Mouse (Mus musculus): ENCODE data around the gene Cnnm2.

Gene Cnnm2

GRCm38 (mm10) chr19:46799903-46800583 is 38.6 kb downstream of the Cnnm2 start:
- DNase-seq (ENCODE audit: low read depth, low spot score), result peak; percentile 57

DNA sequence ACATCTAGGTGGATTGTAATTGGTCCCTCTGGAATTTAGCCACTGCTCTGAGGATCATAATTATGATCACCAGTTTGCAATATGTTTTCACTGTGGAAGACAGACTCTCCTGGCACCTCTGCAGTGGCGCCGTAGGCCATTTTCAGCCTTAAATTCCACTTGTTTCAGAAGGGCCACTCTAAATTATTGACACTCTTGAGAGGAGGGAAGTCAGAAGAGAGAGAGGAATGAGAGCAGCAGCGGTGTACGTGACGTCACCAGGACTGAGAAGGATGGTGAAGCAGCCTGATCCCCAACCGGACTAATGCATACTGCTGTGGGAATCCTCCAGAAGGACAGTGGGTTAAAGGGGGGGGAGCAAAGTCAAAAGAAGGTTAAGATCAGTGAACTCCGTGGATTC is 40.1 kb downstream of the Cnnm2 start:
- no peak for DNase-seq (ENCODE audit: low read depth, low spot score)

- DNase-seq (ENCODE audit: low read depth, low spot score), result no peak
Observed at GRCm38 (mm10) chr19:46802306-46802705, 40.9 kb downstream of the Cnnm2 start.

DNA sequence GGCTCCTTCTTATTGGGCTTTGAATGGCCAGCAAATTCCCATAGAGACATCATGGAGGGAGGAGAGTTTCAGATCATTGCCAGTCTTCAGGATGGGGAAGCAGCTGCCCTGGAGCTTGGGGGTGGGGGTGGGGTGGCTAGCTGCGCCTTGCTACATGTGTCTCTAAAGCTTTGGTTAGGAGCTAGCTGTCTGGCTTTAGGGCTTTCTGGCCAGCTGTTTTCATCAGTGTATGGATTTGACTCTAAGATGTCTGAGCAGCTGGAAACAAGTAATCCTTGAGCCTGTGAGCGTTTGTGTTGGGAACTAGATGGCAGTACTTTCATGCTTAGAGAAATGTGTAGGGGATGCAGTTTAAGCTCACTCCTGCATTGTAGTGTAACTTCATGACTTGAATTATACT is 42.3 kb downstream of the Cnnm2 start:
- DNase-seq (ENCODE audit: low read depth, low spot score), result no peak

GRCm38 (mm10) chr19:46804751-46805150 is 43.4 kb downstream of the Cnnm2 start:
- DNase-seq (ENCODE audit: low read depth, low spot score), result peak; percentile 90

DNA sequence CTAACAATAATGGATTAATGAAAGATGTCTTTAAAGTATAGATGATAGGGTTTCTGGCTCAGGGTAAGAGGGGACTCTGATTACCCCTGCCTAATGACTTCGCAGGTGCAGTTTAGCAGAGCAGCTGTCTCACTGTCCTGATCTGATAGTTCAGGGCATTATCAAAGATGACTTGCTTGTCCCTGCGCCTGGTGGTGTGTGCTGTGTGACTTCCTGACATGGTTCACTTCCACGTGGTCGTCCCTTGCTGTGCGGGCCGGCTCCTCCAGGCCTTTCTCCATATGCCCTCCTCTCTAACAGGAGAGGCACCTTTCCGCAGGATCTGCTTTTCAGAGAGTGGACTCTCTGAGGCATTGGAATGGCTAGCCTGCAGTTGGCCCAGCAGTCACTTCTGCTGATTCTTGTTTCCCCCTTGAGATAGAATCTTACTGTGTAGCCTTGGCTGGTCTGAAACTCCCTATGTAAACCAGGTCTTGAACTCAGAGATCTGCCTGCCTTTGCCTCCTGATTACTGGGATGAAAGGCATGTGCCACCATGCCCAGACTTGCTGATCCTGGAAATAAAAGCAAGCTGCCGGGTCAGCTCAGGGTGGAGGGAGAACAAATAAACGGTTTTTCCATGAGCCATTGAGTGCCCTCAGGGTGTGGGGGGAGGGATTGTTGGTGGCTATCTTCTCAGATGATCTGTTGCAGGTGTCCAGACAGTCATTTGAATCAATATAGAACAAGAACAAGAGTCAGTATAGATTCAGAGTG is 44.7 kb downstream of the Cnnm2 start:
- peak; percentile 42 for DNase-seq (ENCODE audit: low read depth, low spot score)

DNA sequence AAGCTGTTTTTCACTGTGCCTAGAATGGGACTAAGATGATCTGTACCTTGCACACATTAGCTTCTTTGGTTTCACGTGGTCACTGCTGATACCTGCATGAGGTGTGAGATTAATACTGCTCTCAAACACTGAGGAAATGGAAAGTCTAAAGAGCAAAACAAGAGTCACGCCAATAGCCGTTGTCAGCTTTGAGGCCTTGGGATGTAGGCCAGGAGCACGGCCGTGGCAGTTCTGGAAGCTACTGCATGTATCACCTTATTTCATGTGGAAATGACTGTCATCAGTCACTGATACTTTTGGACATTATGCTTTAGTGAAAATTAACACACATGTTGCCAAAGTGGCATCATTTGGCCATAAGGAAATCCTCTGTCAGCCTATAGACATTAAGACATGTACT is 46.9 kb downstream of the Cnnm2 start:
- DNase-seq (ENCODE audit: low read depth, low spot score), result no peak

GRCm38 (mm10) chr19:46809031-46809430 is 47.6 kb downstream of the Cnnm2 start:
- DNase-seq (ENCODE audit: low read depth, low spot score), result peak; percentile 35

GRCm38 (mm10) chr19:46819276-46819675 is 57.9 kb downstream of the Cnnm2 start:
- DNase-seq (ENCODE audit: low read depth, low spot score), result no peak

- DNase-seq (ENCODE audit: low read depth, low spot score), result no peak
Observed at GRCm38 (mm10) chr19:46822491-46822890, 61.1 kb downstream of the Cnnm2 start.

- peak; percentile 48 for DNase-seq (ENCODE audit: low read depth, low spot score)
Observed at GRCm38 (mm10) chr19:46823759-46824158, 62.4 kb downstream of the Cnnm2 start.

- DNase-seq (ENCODE audit: low read depth, low spot score), result no peak
Observed at GRCm38 (mm10) chr19:46824867-46825266, 63.5 kb downstream of the Cnnm2 start.

DNA sequence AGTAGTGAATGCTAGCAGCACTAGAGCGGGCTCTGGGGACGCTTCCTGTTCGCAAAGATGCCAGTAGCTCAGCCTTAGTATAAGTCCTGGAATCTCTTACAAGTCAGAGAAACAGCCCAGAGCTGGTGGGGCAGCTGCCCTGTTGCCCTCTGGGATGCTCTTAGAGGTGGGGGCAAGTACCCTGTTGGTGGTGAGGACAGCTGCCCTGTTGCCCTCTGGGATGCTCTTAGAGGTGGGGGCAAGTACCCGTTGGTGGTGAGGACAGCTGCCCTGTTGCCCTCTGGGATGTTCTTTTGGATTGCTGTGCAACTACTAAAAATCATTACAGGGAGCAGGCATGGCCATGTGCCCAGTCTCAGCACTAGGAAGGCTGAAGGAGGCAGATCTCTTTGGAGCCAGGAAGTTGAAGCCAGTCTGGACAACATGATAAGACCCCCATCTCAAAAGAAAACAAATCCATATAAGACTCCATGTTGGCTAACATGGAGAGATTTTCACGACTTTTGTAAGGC is 66.3 kb downstream of the Cnnm2 start:
- no peak for DNase-seq (ENCODE audit: low read depth, low spot score)

GRCm38 (mm10) chr19:46828961-46829360 is 67.6 kb downstream of the Cnnm2 start:
- peak; percentile 69 for DNase-seq (ENCODE audit: low read depth, low spot score)

DNA sequence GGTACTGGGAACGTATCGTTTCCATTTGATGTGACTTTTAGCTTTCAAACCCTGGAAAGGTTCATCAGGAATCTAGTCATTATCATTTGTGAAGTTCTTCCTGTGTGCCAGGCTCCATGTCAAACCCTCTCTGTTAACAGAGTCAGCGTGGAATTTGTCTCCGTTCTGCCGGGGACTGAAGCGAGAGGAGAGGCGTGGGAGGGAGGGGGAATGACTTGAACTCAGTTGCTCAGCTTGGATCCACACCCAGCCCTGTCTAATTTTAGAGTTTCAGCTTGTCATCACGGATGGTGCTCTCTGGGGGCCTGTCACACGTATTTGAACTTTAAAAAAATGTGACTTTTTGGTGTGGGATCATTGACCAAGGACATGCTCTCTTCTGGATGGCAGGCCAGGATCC is 70.0 kb downstream of the Cnnm2 start:
- peak; percentile 75 for DNase-seq (ENCODE audit: low read depth, low spot score)

GRCm38 (mm10) chr19:46834301-46834700 is 72.9 kb downstream of the Cnnm2 start:
- DNase-seq (ENCODE audit: low read depth, low spot score), result peak; percentile 81

- no peak for DNase-seq (ENCODE audit: low read depth, low spot score)
Observed at GRCm38 (mm10) chr19:46835339-46835738, 73.9 kb downstream of the Cnnm2 start.

GRCm38 (mm10) chr19:46836085-46836484 is 74.7 kb downstream of the Cnnm2 start:
- DNase-seq (ENCODE audit: low read depth, low spot score), result no peak

DNA sequence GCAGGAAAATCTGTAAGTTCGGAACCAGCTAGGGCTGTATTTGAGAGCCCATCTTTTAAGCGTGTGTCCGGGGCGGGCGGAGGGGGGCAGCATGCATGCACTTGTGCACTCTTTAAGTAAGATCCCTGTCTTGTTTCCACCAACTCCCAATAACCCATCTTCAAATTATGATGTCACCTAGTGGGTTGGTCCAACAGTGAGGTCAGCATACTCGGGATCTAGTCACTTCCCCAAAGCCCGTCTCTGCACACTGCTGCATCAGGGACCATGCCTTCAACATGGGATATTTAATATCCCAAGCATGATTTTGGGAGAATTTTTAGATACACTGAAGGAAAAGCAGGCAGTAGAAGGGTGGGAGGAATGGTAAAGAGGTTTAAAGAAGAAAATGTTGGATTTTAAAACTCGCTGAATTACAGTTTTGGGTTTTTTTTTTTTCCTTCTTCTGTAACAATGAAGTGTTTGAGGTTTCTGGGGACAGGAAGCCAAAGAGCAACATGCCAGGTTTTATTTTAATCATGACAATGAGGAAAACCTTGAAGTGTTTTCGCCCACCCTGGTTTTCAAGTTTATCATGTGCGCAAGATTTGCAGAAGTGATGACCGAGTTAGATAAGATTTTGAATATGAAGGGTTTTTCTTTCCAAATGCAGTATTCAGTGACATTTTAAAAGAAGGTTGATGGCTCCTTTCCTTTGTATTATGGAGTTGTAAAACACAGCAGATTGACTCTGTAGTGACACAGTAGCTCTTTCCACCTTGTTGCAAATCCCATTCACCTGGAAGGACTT is 76.1 kb downstream of the Cnnm2 start:
- no peak for DNase-seq (ENCODE audit: low read depth, low spot score)

DNA sequence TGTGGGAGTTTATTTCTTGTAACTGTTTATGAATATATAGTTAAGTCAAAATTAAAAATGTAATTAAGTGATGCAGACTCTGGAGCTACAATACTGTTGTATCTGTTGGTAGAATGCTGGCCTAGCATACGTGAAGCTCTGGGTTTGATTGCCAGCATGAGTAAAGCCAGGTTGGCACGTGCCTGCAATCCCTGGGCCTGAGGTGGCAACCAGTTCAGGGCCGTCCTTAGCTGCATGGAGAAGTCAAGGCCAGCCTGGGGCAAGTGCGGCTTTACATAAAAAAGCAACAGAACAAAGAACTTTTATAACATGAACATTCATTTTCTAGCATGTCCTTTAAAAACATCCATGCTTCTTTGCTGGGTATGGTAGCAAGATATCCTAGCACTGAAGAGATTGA is 79.6 kb downstream of the Cnnm2 start:
- no peak for DNase-seq (ENCODE audit: low read depth, low spot score)

- DNase-seq (ENCODE audit: low read depth, low spot score), result no peak
Observed at GRCm38 (mm10) chr19:46843030-46843429, 81.6 kb downstream of the Cnnm2 start.

DNA sequence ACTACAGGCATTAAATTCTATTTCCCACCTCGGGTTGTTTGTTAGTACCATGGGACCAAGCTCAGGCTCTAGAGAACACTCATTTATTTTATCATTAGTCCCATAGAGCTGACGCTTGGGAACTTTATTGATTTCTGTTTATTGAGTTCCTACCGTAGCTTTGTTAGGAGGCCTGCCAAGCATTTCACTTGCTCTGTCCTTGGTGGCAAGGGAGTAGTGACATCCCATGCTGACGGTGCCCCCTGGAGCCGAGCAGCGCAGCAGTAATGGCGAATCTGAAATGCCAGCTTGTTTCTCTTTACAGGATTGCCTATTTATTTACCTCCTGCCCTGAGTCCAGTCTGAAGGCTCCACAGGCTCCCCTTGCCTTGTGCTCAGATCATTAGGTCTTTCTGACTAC is 84.7 kb downstream of the Cnnm2 start:
- no peak for DNase-seq (ENCODE audit: low read depth, low spot score)

Measured in brain, adult 2 months (tissue).